Mouse (Mus musculus): ENCODE results near the gene Car12. TPM values are rescaled to one million over a fixed set of nuclear protein-coding genes. Genes with fewer than 3 reads are reported as not detected.

The Car12 gene
- polyA plus RNA-seq, 1 experiment from 2014 or later, result 19.3 TPM

- no peak overlapping the region for H3K4me3 ChIP-seq (replicated peaks; ENCODE audit: low read length)
- H3K4me1 ChIP-seq (ENCODE audit: control insufficient read depth, insufficient read depth, low read length), result 0 out of 2 replicates have a peak, but pooled peaks cover 8% of the 10 kb centered on the region
- H3K27me3 ChIP-seq (ENCODE audit: control insufficient read depth, insufficient read depth, low read length), result no peaks in the 10 kb centered on the region
- H3K36me3 ChIP-seq (ENCODE audit: control insufficient read depth, insufficient read depth, low read length), result no peaks in the 10 kb centered on the region
- no peak for ATAC-seq (ENCODE audit: insufficient read depth, low FRiP score)
- H3K4me2 ChIP-seq (ENCODE audit: low read depth, low read length), result no peak overlapping the region
- H3K27ac ChIP-seq (ENCODE audit: low read length), result no peak overlapping the region
- 52% methylated on average over 2 of the region's 2 CpGs for WGBS
- no peak overlapping the region for H3K9ac ChIP-seq (ENCODE audit: low read length)
- H3K9me3 ChIP-seq (replicated peaks; ENCODE audit: control insufficient read depth, low read length), result no peaks in the 10 kb centered on the region
Measured at GRCm38 (mm10) chr9:66705766-66706165, 7.7 kb upstream of the Car12 start.

- H3K4me1 ChIP-seq (ENCODE audit: control insufficient read depth, insufficient read depth, low read length), result 0 out of 2 replicates have a peak, but pooled peaks cover 8% of the 10 kb centered on the region
Measured at GRCm38 (mm10) chr9:66708054-66708772, 5.3 kb upstream of the Car12 start.

GRCm38 (mm10) chr9:66708816-66709555, 4.5 kb upstream of the Car12 start:
- WGBS, result 42% methylated on average over 12 of the region's 12 CpGs
- Histone ChIP-seq H3K9me3 (replicated peaks; ENCODE audit: control insufficient read depth, low read length) (no peaks in the 10 kb centered on the region), H3K4me1 (ENCODE audit: control insufficient read depth, insufficient read depth, low read length) (0 out of 2 replicates have a peak, but pooled peaks cover 8% of the 10 kb centered on the region), H3K27me3 (ENCODE audit: control insufficient read depth, insufficient read depth, low read length) (no peaks in the 10 kb centered on the region; the same call in 1 of the 2 replicates), H3K4me2 (ENCODE audit: low read depth, low read length) (no peak overlapping the region), H3K27ac (ENCODE audit: low read length) (peak overlapping the region; percentile 66; the same call in 1 of the 2 replicates), H3K4me3 (replicated peaks; ENCODE audit: low read length) (no peak overlapping the region), H3K36me3 (ENCODE audit: control insufficient read depth, insufficient read depth, low read length) (no peaks in the 10 kb centered on the region), H3K9ac (ENCODE audit: low read length) (no peak overlapping the region)
- ATAC-seq (ENCODE audit: insufficient read depth, low FRiP score), result no peak

More at GRCm38 (mm10) chr9:66708054-66708772, 5.3 kb upstream of the Car12 start:
- ATAC-seq (ENCODE audit: insufficient read depth, low FRiP score), result peak; percentile 45; the same call in 1 of the 2 replicates
- no peak overlapping the region for H3K9ac ChIP-seq (ENCODE audit: low read length)
- H3K27ac ChIP-seq (ENCODE audit: low read length), result peak overlapping the region; percentile 66; the same call in 1 of the 2 replicates
- no peaks in the 10 kb centered on the region for H3K36me3 ChIP-seq (ENCODE audit: control insufficient read depth, insufficient read depth, low read length)
- H3K4me2 ChIP-seq (ENCODE audit: low read depth, low read length), result no peak overlapping the region
- WGBS, result 45% methylated on average over 11 of the region's 11 CpGs
- no peaks in the 10 kb centered on the region; the same call in 1 of the 2 replicates for H3K27me3 ChIP-seq (ENCODE audit: control insufficient read depth, insufficient read depth, low read length)
- H3K4me3 ChIP-seq (replicated peaks; ENCODE audit: low read length), result no peak overlapping the region
- H3K9me3 ChIP-seq (replicated peaks; ENCODE audit: control insufficient read depth, low read length), result no peaks in the 10 kb centered on the region

- no peaks in the 10 kb centered on the region for H3K36me3 ChIP-seq (ENCODE audit: control insufficient read depth, insufficient read depth, low read length)
- H3K27ac ChIP-seq (ENCODE audit: low read length), result no peak overlapping the region
- no peak overlapping the region for H3K4me3 ChIP-seq (replicated peaks; ENCODE audit: low read length)
- WGBS, result 62% methylated on average over 6 of the region's 6 CpGs
- ATAC-seq (ENCODE audit: insufficient read depth, low FRiP score), result no peak
- H3K4me1 ChIP-seq (ENCODE audit: control insufficient read depth, insufficient read depth, low read length), result 0 out of 2 replicates have a peak, but pooled peaks cover 8% of the 10 kb centered on the region
- no peaks in the 10 kb centered on the region for H3K9me3 ChIP-seq (replicated peaks; ENCODE audit: control insufficient read depth, low read length)
- peaks cover 3% of the 10 kb centered on the region; the same call in 1 of the 2 replicates for H3K27me3 ChIP-seq (ENCODE audit: control insufficient read depth, insufficient read depth, low read length)
- H3K4me2 ChIP-seq (ENCODE audit: low read depth, low read length), result no peak overlapping the region
- no peak overlapping the region for H3K9ac ChIP-seq (ENCODE audit: low read length)
Measured at GRCm38 (mm10) chr9:66710626-66711025, 2.9 kb upstream of the Car12 start.

GRCm38 (mm10) chr9:66714022-66714515, 583 bp downstream of the Car12 start:
- H3K4me1 ChIP-seq (ENCODE audit: control insufficient read depth, insufficient read depth, low read length), result no peaks in the 10 kb centered on the region
- 0 out of 2 replicates have a peak overlapping the region, but pooled peaks have one; percentile 13 for H3K27ac ChIP-seq (ENCODE audit: low read length)
- peaks cover 3% of the 10 kb centered on the region; the same call in 1 of the 2 replicates for H3K27me3 ChIP-seq (ENCODE audit: control insufficient read depth, insufficient read depth, low read length)
- H3K4me3 ChIP-seq (replicated peaks; ENCODE audit: low read length), result peak overlapping the region; percentile 46
- H3K4me2 ChIP-seq (ENCODE audit: low read depth, low read length), result peak overlapping the region; percentile 71
- H3K9me3 ChIP-seq (replicated peaks; ENCODE audit: control insufficient read depth, low read length), result no peaks in the 10 kb centered on the region
- ATAC-seq (ENCODE audit: insufficient read depth, low FRiP score), result no peak
- H3K36me3 ChIP-seq (ENCODE audit: control insufficient read depth, insufficient read depth, low read length), result no peaks in the 10 kb centered on the region
- WGBS, result 15% methylated on average over 12 of the region's 12 CpGs
- peak overlapping the region; percentile 64 for H3K9ac ChIP-seq (ENCODE audit: low read length)

- Histone ChIP-seq H3K27me3 (ENCODE audit: control insufficient read depth, insufficient read depth, low read length) (peaks cover 3% of the 10 kb centered on the region; the same call in 1 of the 2 replicates), H3K9me3 (replicated peaks; ENCODE audit: control insufficient read depth, low read length) (no peaks in the 10 kb centered on the region), H3K36me3 (ENCODE audit: control insufficient read depth, insufficient read depth, low read length) (no peaks in the 10 kb centered on the region), H3K4me1 (ENCODE audit: control insufficient read depth, insufficient read depth, low read length) (no peaks in the 10 kb centered on the region), H3K27ac (ENCODE audit: low read length) (no peak overlapping the region), H3K4me3 (replicated peaks; ENCODE audit: low read length) (peak overlapping the region; percentile 46), H3K4me2 (ENCODE audit: low read depth, low read length) (peak overlapping the region; percentile 71), H3K9ac (ENCODE audit: low read length) (0 out of 2 replicates have a peak overlapping the region, but pooled peaks have one; percentile 7)
- no peak for ATAC-seq (ENCODE audit: insufficient read depth, low FRiP score)
- 72% methylated on average over 2 of the region's 2 CpGs for WGBS
Measured at GRCm38 (mm10) chr9:66715361-66715760, 1.9 kb downstream of the Car12 start.

GRCm38 (mm10) chr9:66716533-66716932, 3.0 kb downstream of the Car12 start:
- peaks cover 3% of the 10 kb centered on the region; the same call in 1 of the 2 replicates for H3K27me3 ChIP-seq (ENCODE audit: control insufficient read depth, insufficient read depth, low read length)
- H3K4me2 ChIP-seq (ENCODE audit: low read depth, low read length), result no peak overlapping the region
- no peak for ATAC-seq (ENCODE audit: insufficient read depth, low FRiP score)
- no peaks in the 10 kb centered on the region for H3K4me1 ChIP-seq (ENCODE audit: control insufficient read depth, insufficient read depth, low read length)
- H3K9me3 ChIP-seq (replicated peaks; ENCODE audit: control insufficient read depth, low read length), result no peaks in the 10 kb centered on the region
- H3K27ac ChIP-seq (ENCODE audit: low read length), result no peak overlapping the region
- H3K4me3 ChIP-seq (replicated peaks; ENCODE audit: low read length), result no peak overlapping the region
- H3K36me3 ChIP-seq (ENCODE audit: control insufficient read depth, insufficient read depth, low read length), result no peaks in the 10 kb centered on the region
- WGBS, result 82% methylated on average over 3 of the region's 3 CpGs
- no peak overlapping the region for H3K9ac ChIP-seq (ENCODE audit: low read length)

GRCm38 (mm10) chr9:66720686-66721450, 7.4 kb downstream of the Car12 start:
- no peaks in the 10 kb centered on the region for H3K36me3 ChIP-seq (ENCODE audit: control insufficient read depth, insufficient read depth, low read length)
- H3K9me3 ChIP-seq (replicated peaks; ENCODE audit: control insufficient read depth, low read length), result no peaks in the 10 kb centered on the region
- no peak for ATAC-seq (ENCODE audit: insufficient read depth, low FRiP score)
- no peak overlapping the region for H3K27ac ChIP-seq (ENCODE audit: low read length)
- WGBS, result 87% methylated on average over 8 of the region's 8 CpGs
- no peak overlapping the region for H3K9ac ChIP-seq (ENCODE audit: low read length)
- no peaks in the 10 kb centered on the region for H3K27me3 ChIP-seq (ENCODE audit: control insufficient read depth, insufficient read depth, low read length)
- no peak overlapping the region for H3K4me2 ChIP-seq (ENCODE audit: low read depth, low read length)
- H3K4me1 ChIP-seq (ENCODE audit: control insufficient read depth, insufficient read depth, low read length), result no peaks in the 10 kb centered on the region
- no peak overlapping the region for H3K4me3 ChIP-seq (replicated peaks; ENCODE audit: low read length)

Measured in stomach, embryonic 16.5 days (tissue).